ENCODE assay signal across 8 mouse cellular contexts in the genomic region with DNA sequence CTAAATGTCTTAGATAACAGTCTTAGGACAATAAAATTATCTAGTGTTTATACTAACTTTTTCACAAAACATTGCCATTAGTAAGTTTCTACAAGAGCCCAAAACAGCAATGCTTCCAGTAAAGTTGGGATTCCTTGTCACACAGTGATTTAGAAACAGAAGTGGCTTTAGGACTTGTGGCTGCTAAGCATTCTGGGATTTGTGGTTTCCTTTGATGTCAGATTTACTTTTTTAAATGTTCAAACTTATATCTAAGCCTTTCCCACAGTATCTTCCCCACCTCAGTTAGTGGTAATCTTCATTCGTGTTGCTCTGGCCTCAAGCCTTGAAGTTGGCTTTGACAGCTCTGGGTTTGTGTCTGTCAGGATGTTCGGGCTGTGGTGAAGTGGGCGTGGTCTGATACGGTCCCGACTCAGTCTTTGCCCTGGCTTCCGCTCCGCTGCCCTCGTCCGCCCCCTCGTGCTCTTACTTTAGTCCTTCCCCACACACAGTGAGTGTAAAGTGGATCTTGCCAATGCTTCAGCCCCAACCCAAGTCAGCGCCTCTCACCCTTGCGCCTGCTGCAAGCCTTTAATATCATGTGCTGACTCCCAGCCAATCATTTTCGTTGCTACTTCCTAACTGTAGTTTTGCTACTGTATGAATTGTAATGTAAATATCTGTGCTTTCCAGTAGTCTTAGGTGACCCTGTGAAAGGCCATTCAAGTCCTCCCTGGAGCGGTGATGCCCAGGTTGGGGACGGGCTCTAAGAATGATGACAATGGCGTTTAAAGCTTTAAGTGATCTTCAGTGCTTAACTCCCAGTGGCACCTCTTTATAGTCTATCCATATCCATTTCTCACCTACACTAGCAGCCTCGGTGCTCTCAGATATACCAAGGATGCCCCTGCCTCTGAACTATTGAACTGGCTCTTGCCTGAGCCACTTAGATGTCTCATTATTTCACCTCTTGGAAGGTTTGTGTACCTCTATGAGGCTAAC. TPM values are rescaled to one million over a fixed set of nuclear protein-coding genes. Genes with fewer than 3 reads are reported as not detected.
DNase-seq lines count a peak whose midpoint lies in the region; ATAC-seq and TF ChIP-seq lines count a peak whose summit lies in the region.

No protein-coding gene starts in this region.

- peak; percentile 84 for ATAC-seq in erythroblast, adult 5-6 weeks (replicated peaks; ENCODE audit: low FRiP score, poor library complexity, severe bottlenecking)
- peak; percentile 82 for ATAC-seq in heart, embryonic 14.5 days (ENCODE audit: insufficient number of reproducible peaks, insufficient read depth, low FRiP score, low read depth)
- ATAC-seq in kidney, embryonic 16.5 days (ENCODE audit: low FRiP score, low TSS enrichment) = peak; percentile 94
- ATAC-seq in neural tube, embryonic 12.5 days (ENCODE audit: low FRiP score, low read depth) = peak; percentile 86

- peak; percentile 85 for DNase-seq in A20 (ENCODE audit: low read depth, low spot score)
- peak; percentile 25 to 31 for DNase-seq in adrenal gland, adult 18-20 months (ENCODE audit: low spot score in 2 of 2)
- peak; percentile 26 for DNase-seq in lung, adult 2 months
- peak; percentile 59 to 61 for DNase-seq in thymus, adult 18-20 months

- peaks cover 5% of the 10 kb centered on the region; the same call in 1 of the 2 replicates for H3K36me3 ChIP-seq in heart, embryonic 14.5 days (ENCODE audit: control insufficient read depth, insufficient read depth, low read length)
- H3K36me3 ChIP-seq in kidney, embryonic 16.5 days (ENCODE audit: insufficient read depth, low read length) = no peaks in the 10 kb centered on the region
- no peaks in the 10 kb centered on the region for H3K36me3 ChIP-seq in neural tube, embryonic 12.5 days

- H3K27ac ChIP-seq in heart, embryonic 14.5 days (replicated peaks in 1 of 2; ENCODE audit: control insufficient read depth in 1 of 2, insufficient read depth in 1 of 2, low read depth in 2 of 2, low read length in 2 of 2) = 0 out of 4 replicates have a peak overlapping the region, but pooled peaks of 1 of the 2 experiments have one; percentile 3
- H3K27ac ChIP-seq in kidney, embryonic 16.5 days (ENCODE audit: low read length) = no peak overlapping the region
- H3K27ac ChIP-seq in neural tube, embryonic 12.5 days = no peak overlapping the region

- H3K4me3 ChIP-seq in heart, embryonic 14.5 days (ENCODE audit: control insufficient read depth in 1 of 2, insufficient read depth in 1 of 2, low read depth in 1 of 2, low read length in 2 of 2) = peak overlapping the region; percentile 45 to 47
- peak overlapping the region; percentile 54 for H3K4me3 ChIP-seq in kidney, embryonic 16.5 days (ENCODE audit: low read length)
- H3K4me3 ChIP-seq in lung, adult 2 months (replicated peaks; ENCODE audit: extremely low read depth, low read depth, low read length) = peak overlapping the region; percentile 54
- peak overlapping the region; percentile 31 for H3K4me3 ChIP-seq in neural tube, embryonic 12.5 days

- H3K4me1 ChIP-seq in heart, embryonic 14.5 days (ENCODE audit: control insufficient read depth in 2 of 2, insufficient read depth in 2 of 2, low read length in 2 of 2) = peaks cover 0 to 2% of the 10 kb centered on the region in 2 experiments; a peak in 1 of 4 replicates
- 0 out of 2 replicates have a peak, but pooled peaks cover 4% of the 10 kb centered on the region for H3K4me1 ChIP-seq in kidney, embryonic 16.5 days (ENCODE audit: insufficient read depth, low read length)
- H3K4me1 ChIP-seq in lung, adult 2 months (ENCODE audit: control insufficient read depth, insufficient read depth, low read length) = no peaks in the 10 kb centered on the region
- no peaks in the 10 kb centered on the region for H3K4me1 ChIP-seq in neural tube, embryonic 12.5 days

- H3K27me3 ChIP-seq in heart, embryonic 14.5 days (ENCODE audit: control insufficient read depth, insufficient read depth, low read length) = no peaks in the 10 kb centered on the region
- H3K27me3 ChIP-seq in kidney, embryonic 16.5 days (ENCODE audit: insufficient read depth, low read length) = no peaks in the 10 kb centered on the region
- no peaks in the 10 kb centered on the region for H3K27me3 ChIP-seq in neural tube, embryonic 12.5 days (replicated peaks)

- WGBS in heart, embryonic 14.5 days = 10% methylated on average over 17 of the region's 17 CpGs
- WGBS in kidney, embryonic 16.5 days = 14% methylated on average over 17 of the region's 17 CpGs
- 9% methylated on average over 17 of the region's 17 CpGs for WGBS in lung, adult 2 months
- 18% methylated on average over 17 of the region's 17 CpGs for WGBS in neural tube, embryonic 12.5 days

- no peak for TF ChIP-seq POLR2A in lung, adult 2 months (IDR thresholded peaks at IDR 0.05; ENCODE audit: borderline replicate concordance, extremely low read depth, low read depth, low read length)

- H3K4me2 ChIP-seq in heart, embryonic 14.5 days (ENCODE audit: low read length) = peak overlapping the region; percentile 73
- peak overlapping the region; percentile 77 for H3K4me2 ChIP-seq in kidney, embryonic 16.5 days (replicated peaks; ENCODE audit: low read depth, low read length)
- peak overlapping the region; percentile 60 for H3K4me2 ChIP-seq in neural tube, embryonic 12.5 days (replicated peaks)

- H3K9ac ChIP-seq in heart, embryonic 14.5 days (ENCODE audit: low read length) = peak overlapping the region; percentile 57
- H3K9ac ChIP-seq in kidney, embryonic 16.5 days (replicated peaks; ENCODE audit: low read length) = peak overlapping the region; percentile 63
- H3K9ac ChIP-seq in neural tube, embryonic 12.5 days = no peak overlapping the region

- peak; percentile 42; the same call in 1 of the 2 replicates for TF ChIP-seq CTCF in lung, adult 2 months (IDR thresholded peaks at IDR 0.05; ENCODE audit: insufficient read depth, low read length)

- H3K9me3 ChIP-seq in heart, embryonic 14.5 days (ENCODE audit: control insufficient read depth, low read length) = no peaks in the 10 kb centered on the region
- H3K9me3 ChIP-seq in kidney, embryonic 16.5 days (ENCODE audit: low read length) = no peaks in the 10 kb centered on the region
- H3K9me3 ChIP-seq in neural tube, embryonic 12.5 days = no peaks in the 10 kb centered on the region

RNA-seq across cellular contexts. Expression of a gene that starts 18.4 kb away (rescaled TPM):
- total RNA-seq in adrenal gland, adult 18-20 months (2021) = not detected
- not detected in 2 replicates for total RNA-seq in erythroblast, adult 5-6 weeks (2015; ENCODE audit: low replicate concordance)
- total RNA-seq in erythroblast, adult 5-6 weeks (2017; ENCODE audit: low replicate concordance) = not detected in 2 replicates
- polyA plus RNA-seq in heart, embryonic 14.5 days (2014; fragmentation: Nextera tagmentation; extraction: Ambion mirVana) = 1.2 TPM in 2 replicates
- 1.1 TPM in 2 replicates for polyA plus RNA-seq in kidney, embryonic 16.5 days (2015; fragmentation: Nextera tagmentation; extraction: Ambion mirVana)
- 0.79 TPM in 1 of 2 replicates, not detected in the other for polyA plus RNA-seq in lung, adult 2 months (2012; rRNA removed)
- polyA plus RNA-seq in neural tube, embryonic 12.5 days (2016; fragmentation: Nextera tagmentation; extraction: Ambion mirVana) = 1.2 and 1.4 TPM in 2 replicates

Comparison
In these comparisons a context has a peak if more than half of its experiments do, and no peak if none do; other contexts are left out.
1. DNase-seq: peak in every context shown above with its lines; median percentile 85 in A20; 60 in thymus, adult 18-20 months; 28 in adrenal gland, adult 18-20 months; 26 in lung, adult 2 months.